ENCODE assay signal across 13 mouse cellular contexts in genomic region chr13:99125946-99126345, GRCm38 (mm10). TPM values are rescaled to one million over a fixed set of nuclear protein-coding genes. Genes with fewer than 3 reads are reported as not detected.
DNase-seq lines count a peak whose midpoint lies in the region; ATAC-seq and TF ChIP-seq lines count a peak whose summit lies in the region.
"Had no signal": no experiment of that assay in that cellular context is flagged by ENCODE, and none has a peak within 500 bp of the region (broad histone marks: within the 10 kb centered on the region; RNA-seq: fewer than 3 reads in every experiment).

No protein-coding gene starts in this region.

- no peaks in the 10 kb centered on the region for H3K27me3 ChIP-seq in heart, adult 2 months (ENCODE audit: control insufficient read depth, insufficient read depth, low read length)
- H3K27me3 ChIP-seq in lung, postnatal 0 days (replicated peaks; ENCODE audit: insufficient read depth, low read length): no peaks in the 10 kb centered on the region
- no peaks in the 10 kb centered on the region for H3K27me3 ChIP-seq in myocyte (ENCODE audit: control insufficient read depth, insufficient read depth, insufficient read length)
- H3K27me3 ChIP-seq in hindbrain, embryonic 13.5 days: no peaks in the 10 kb centered on the region
- H3K27me3 ChIP-seq: embryonic facial prominence, embryonic 13.5 days; hindbrain, embryonic 12.5 days had no signal

- peak; percentile 56 for TF ChIP-seq CTCF in heart, adult 2 months (IDR thresholded peaks at IDR 0.05)
- TF ChIP-seq CTCF in lung, postnatal 0 days (IDR thresholded peaks at IDR 0.05): peak; percentile 71

- peaks cover 16% of the 10 kb centered on the region for H3K4me1 ChIP-seq in heart, adult 2 months (ENCODE audit: control insufficient read depth, insufficient read depth, low read length)
- H3K4me1 ChIP-seq in lung, postnatal 0 days (ENCODE audit: insufficient read depth, low read depth, low read length): peaks cover 6% of the 10 kb centered on the region; the same call in 1 of the 2 replicates
- 0 out of 2 replicates have a peak, but pooled peaks cover 6% of the 10 kb centered on the region for H3K4me1 ChIP-seq in hindbrain, embryonic 13.5 days (replicated peaks)

- peak overlapping the region; percentile 79 for H3K27ac ChIP-seq in heart, adult 2 months
- peak overlapping the region; percentile 89 for H3K27ac ChIP-seq in lung, postnatal 0 days (ENCODE audit: low read length)
- no peak overlapping the region for H3K27ac ChIP-seq in hindbrain, embryonic 13.5 days
- H3K27ac ChIP-seq: embryonic facial prominence, embryonic 13.5 days; hindbrain, embryonic 12.5 days had no signal

- no peaks in the 10 kb centered on the region for H3K36me3 ChIP-seq in heart, adult 2 months (ENCODE audit: control insufficient read depth, insufficient read depth, low read length)
- no peaks in the 10 kb centered on the region for H3K36me3 ChIP-seq in lung, postnatal 0 days (ENCODE audit: insufficient read depth, low read length)
- H3K36me3 ChIP-seq in myocyte (ENCODE audit: control insufficient read depth, insufficient read depth): no peaks in the 10 kb centered on the region
- H3K36me3 ChIP-seq in hindbrain, embryonic 13.5 days: no peaks in the 10 kb centered on the region
- H3K36me3 ChIP-seq: embryonic facial prominence, embryonic 13.5 days; hindbrain, embryonic 12.5 days had no signal

- no peak for TF ChIP-seq EP300 in heart, adult 2 months (IDR thresholded peaks at IDR 0.05; ENCODE audit: insufficient read depth, low read depth, low read length)
- no peak for TF ChIP-seq EP300 in lung, postnatal 0 days (IDR thresholded peaks at IDR 0.05)

- DNase-seq in heart, adult 2 months: no peak
- DNase-seq in heart, postnatal 10 days: no peak
- peak; percentile 59 for DNase-seq in lung, postnatal 0 days (ENCODE audit: low spot score)
- DNase-seq in lung, postnatal 14 days: no peak
- DNase-seq in NIH3T3 (ENCODE audit: low read depth): peak; percentile 40
- no peak for DNase-seq in left cerebral cortex, adult 9 months (ENCODE audit: low spot score in 2 of 2)
- DNase-seq: layer of hippocampus, postnatal 36 days; lung, adult 2 months; thymus, postnatal 4 days had no signal

- no peak for TF ChIP-seq POLR2A in heart, adult 2 months (IDR thresholded peaks at IDR 0.05; ENCODE audit: insufficient read depth, low read depth, low read length)
- no peak for TF ChIP-seq POLR2A in myocyte (IDR thresholded peaks at IDR 0.05; ENCODE audit: insufficient read length, low read depth)

- H3K79me2 ChIP-seq in heart, adult 2 months (replicated peaks; ENCODE audit: control insufficient read depth, insufficient read depth, low read length): no peaks in the 10 kb centered on the region
- H3K79me2 ChIP-seq in myocyte (ENCODE audit: control insufficient read depth, insufficient read depth): no peaks in the 10 kb centered on the region

- H3K4me2 ChIP-seq in lung, postnatal 0 days (replicated peaks; ENCODE audit: low read depth, low read length): no peak overlapping the region
- H3K4me2 ChIP-seq in myocyte (ENCODE audit: low read depth): peak overlapping the region; percentile 71
- H3K4me2 ChIP-seq in hindbrain, embryonic 13.5 days: no peak overlapping the region
- H3K4me2 ChIP-seq: embryonic facial prominence, embryonic 13.5 days; hindbrain, embryonic 12.5 days had no signal

- no peak for ATAC-seq in lung, postnatal 0 days
- ATAC-seq in hindbrain, embryonic 13.5 days (ENCODE audit: low FRiP score): no peak

- intact Hi-C loops in heart, adult 2 months (cut with DNase I): loop anchor here (1.0 to 5.0 kb wide), 6 partner anchors 43 to 258 kb away; no protein-coding TSS in a partner anchor
- intact Hi-C loops in heart, postnatal 10 days (cut with DNase I): loop anchor here (2.0 to 5.0 kb wide), 4 partner anchors 56 to 191 kb away; partner anchors contain the start of gene Zfp366

- H3K9ac ChIP-seq in heart, adult 2 months (ENCODE audit: low read depth, low read length): no peak overlapping the region
- H3K9ac ChIP-seq in lung, postnatal 0 days (replicated peaks; ENCODE audit: low read depth): no peak overlapping the region
- H3K9ac ChIP-seq in hindbrain, embryonic 13.5 days: no peak overlapping the region
- H3K9ac ChIP-seq: embryonic facial prominence, embryonic 13.5 days; hindbrain, embryonic 12.5 days had no signal

- no peak overlapping the region for H3K4me3 ChIP-seq in heart, adult 2 months
- H3K4me3 ChIP-seq in lung, postnatal 0 days (ENCODE audit: low read depth, low read length): no peak overlapping the region
- H3K4me3 ChIP-seq in myocyte: no peak overlapping the region
- H3K4me3 ChIP-seq in hindbrain, embryonic 13.5 days: no peak overlapping the region
- H3K4me3 ChIP-seq: embryonic facial prominence, embryonic 13.5 days; hindbrain, embryonic 12.5 days had no signal

- H3K9me3 ChIP-seq in lung, postnatal 0 days (ENCODE audit: low read length): no peaks in the 10 kb centered on the region
- no peaks in the 10 kb centered on the region for H3K9me3 ChIP-seq in hindbrain, embryonic 13.5 days
- H3K9me3 ChIP-seq: embryonic facial prominence, embryonic 13.5 days; hindbrain, embryonic 12.5 days had no signal

- WGBS in heart, adult 2 months: 69% methylated on average over 1 of the region's 1 CpGs
- 45% methylated on average over 1 of the region's 1 CpGs for WGBS in lung, postnatal 0 days
- WGBS in hindbrain, embryonic 13.5 days: 65% methylated on average over 1 of the region's 1 CpGs

- no peak overlapping the region for H3ac ChIP-seq in myocyte (ENCODE audit: control insufficient read depth, insufficient read length)

TF ChIP-seq in myocyte, 11 proteins besides CTCF, POLR2A, EP300 and RAD21:
- TF ChIP-seq MYOD1 (IDR thresholded peaks at IDR 0.05; ENCODE audit: control insufficient read depth in 1 of 3, insufficient read length in 2 of 3, low read depth in 2 of 3): no peak
- no peak for TF ChIP-seq MAX (IDR thresholded peaks at IDR 0.05; ENCODE audit: low read depth)
- no peak for TF ChIP-seq MYOG (IDR thresholded peaks at IDR 0.05; ENCODE audit: control insufficient read depth in 1 of 3, insufficient read depth in 1 of 3, insufficient read length in 2 of 3, low read depth in 2 of 3)
- TF ChIP-seq TCF12 (IDR thresholded peaks at IDR 0.05; ENCODE audit: insufficient read depth, poor library complexity, severe bottlenecking): no peak
- no peak for TF ChIP-seq E2F4 (IDR thresholded peaks at IDR 0.05; ENCODE audit: insufficient read depth)
- TF ChIP-seq POLR2AphosphoS2 (IDR thresholded peaks at IDR 0.05; ENCODE audit: insufficient read length, low read depth): no peak
- no peak for TF ChIP-seq CEBPB (IDR thresholded peaks at IDR 0.05; ENCODE audit: insufficient read depth, poor library complexity, severe bottlenecking)
- TF ChIP-seq TCF3 (IDR thresholded peaks at IDR 0.05; ENCODE audit: insufficient read length, low read depth): no peak
- TF ChIP-seq SRF (IDR thresholded peaks at IDR 0.05; ENCODE audit: control insufficient read depth, insufficient read length, low read depth): no peak
- TF ChIP-seq USF1 (IDR thresholded peaks at IDR 0.05; ENCODE audit: low read depth): no peak

RNA-seq across cellular contexts. Expression of gene Zfp366, which starts 58.7 kb away (rescaled TPM):
- total RNA-seq in heart, adult 2 months (2021): 10 to 100 TPM in 1 of 2 experiments, 1 to 10 TPM in 1; 9.7 to 14.4 TPM
- 5.0 and 7.8 TPM in 2 replicates for polyA plus RNA-seq in heart, adult 2 months (2012; rRNA removed)
- total RNA-seq in heart, postnatal 10 days (2021): 10 to 100 TPM; 13.4 to 16.9 TPM
- polyA plus RNA-seq in lung, postnatal 0 days (2015; fragmentation: Nextera tagmentation; extraction: Ambion mirVana): 1.6 and 2.0 TPM in 2 replicates
- polyA plus RNA-seq in myocyte (2012; fragmentation: generic; extraction: Trizol): 0.01 TPM
- 0.64 and 0.72 TPM in 2 replicates for polyA plus RNA-seq in hindbrain, embryonic 13.5 days (2015; fragmentation: Nextera tagmentation; extraction: Ambion mirVana)

Comparison
In these comparisons a context has a peak if more than half of its experiments do, and no peak if none do; other contexts are left out.
1. DNase-seq: peak in lung, postnatal 0 days (single experiment) and NIH3T3 (single experiment); none in heart, adult 2 months (0 of 2), heart, postnatal 10 days (0 of 2), lung, postnatal 14 days (single experiment) and left cerebral cortex, adult 9 months (0 of 2).